Comparison of ENCODE assay signal across 9 mouse cellular contexts in the genomic region with DNA sequence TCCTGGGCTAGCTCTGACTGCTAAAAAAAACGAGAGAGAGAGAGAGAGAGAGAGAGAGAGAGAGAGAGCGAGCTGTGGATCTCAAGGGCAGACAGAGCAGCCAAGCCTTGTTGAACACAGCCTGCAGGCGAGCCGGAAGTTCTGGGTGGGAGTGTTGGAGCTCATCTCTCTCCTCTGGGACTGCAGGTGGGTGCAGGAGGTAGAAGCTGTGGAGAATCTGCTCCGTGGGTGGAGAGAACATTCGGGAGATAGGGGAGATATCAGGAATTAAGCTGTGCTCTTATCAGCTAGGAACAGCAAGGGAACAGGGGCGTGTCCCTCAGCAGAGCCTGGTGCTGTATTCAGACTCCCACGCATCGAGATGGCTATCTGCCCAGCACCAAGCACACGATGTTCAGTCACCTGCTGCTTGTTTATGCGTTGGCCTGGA.
DNase-seq lines count a peak whose midpoint lies in the region; ATAC-seq and TF ChIP-seq lines count a peak whose summit lies in the region.
"Had no signal": no experiment of that assay in that cellular context is flagged by ENCODE, and none has a peak within 500 bp of the region (broad histone marks: within the 10 kb centered on the region; RNA-seq: fewer than 3 reads in every experiment).

No protein-coding gene starts in this region.

- TF ChIP-seq CTCF in liver, adult 2 months (IDR thresholded peaks at IDR 0.05; ENCODE audit: low read depth, low read length), result no peak
- no peak for TF ChIP-seq CTCF in intestine, postnatal 0 days (IDR thresholded peaks at IDR 0.05; ENCODE audit: low read depth)

- peak; percentile 20 to 47 for DNase-seq in frontal cortex, adult 2 months (ENCODE audit: extremely low spot score in 1 of 2, low spot score in 1 of 2)
- no peak for DNase-seq in frontal cortex, postnatal 14 days (ENCODE audit: low spot score in 2 of 2)
- peak; percentile 42 to 49 for DNase-seq in adrenal gland, postnatal 36 days
- peak; percentile 66 to 76 for DNase-seq in heart, postnatal 14 days
- DNase-seq in liver, adult 2 months (ENCODE audit: extremely low read depth, low read depth, low spot score), result peak; percentile 32
- DNase-seq in telencephalon, adult 2 months (ENCODE audit: low read depth, low spot score), result peak; percentile 74
- DNase-seq in hindbrain, embryonic 10.5 days (ENCODE audit: low spot score), result no peak

- intact Hi-C loops in heart, postnatal 14 days (cut with DNase I), result loop anchor here (5.0 kb wide), 1 partner anchor 34 kb away; no protein-coding TSS in a partner anchor

- H3K9ac ChIP-seq in liver, adult 2 months (ENCODE audit: low read depth, low read length), result no peak overlapping the region
- no peak overlapping the region for H3K9ac ChIP-seq in intestine, postnatal 0 days (ENCODE audit: low read depth, low read length)
- H3K9ac ChIP-seq: limb, embryonic 12.5 days had no signal

- no peaks in the 10 kb centered on the region for H3K9me3 ChIP-seq in hindbrain, embryonic 10.5 days
- no peaks in the 10 kb centered on the region for H3K9me3 ChIP-seq in intestine, postnatal 0 days (ENCODE audit: control insufficient read depth)
- H3K9me3 ChIP-seq: limb, embryonic 12.5 days had no signal

- TF ChIP-seq POLR2A in liver, adult 2 months (IDR thresholded peaks at IDR 0.05; ENCODE audit: extremely low read depth, insufficient read depth, low read length), result no peak

- H3K4me2 ChIP-seq in intestine, postnatal 0 days (replicated peaks; ENCODE audit: low read depth), result no peak overlapping the region
- H3K4me2 ChIP-seq: limb, embryonic 12.5 days had no signal

- no peaks in the 10 kb centered on the region for H3K36me3 ChIP-seq in liver, adult 2 months (ENCODE audit: control insufficient read depth, insufficient read depth, low read length)
- no peaks in the 10 kb centered on the region for H3K36me3 ChIP-seq in hindbrain, embryonic 10.5 days
- no peaks in the 10 kb centered on the region for H3K36me3 ChIP-seq in intestine, postnatal 0 days (ENCODE audit: control insufficient read depth, insufficient read depth)
- H3K36me3 ChIP-seq: limb, embryonic 12.5 days had no signal

- WGBS in liver, adult 2 months, result 15% methylated on average over 10 of the region's 11 CpGs
- 84% methylated on average over 11 of the region's 11 CpGs for WGBS in hindbrain, embryonic 10.5 days
- 32% methylated on average over 11 of the region's 11 CpGs for WGBS in intestine, postnatal 0 days

- no peak overlapping the region for H3K27ac ChIP-seq in liver, adult 2 months (replicated peaks; ENCODE audit: insufficient read depth, low read depth, low read length)
- H3K27ac ChIP-seq in hindbrain, embryonic 10.5 days, result no peak overlapping the region; the same call in 1 of the 2 replicates
- H3K27ac ChIP-seq in intestine, postnatal 0 days (ENCODE audit: low read depth, low read length), result no peak overlapping the region
- H3K27ac ChIP-seq: limb, embryonic 12.5 days had no signal

- ATAC-seq in intestine, postnatal 0 days, result no peak

- no peaks in the 10 kb centered on the region; the same call in 1 of the 2 replicates for H3K4me1 ChIP-seq in liver, adult 2 months (ENCODE audit: control insufficient read depth, insufficient read depth, low read length)
- H3K4me1 ChIP-seq in hindbrain, embryonic 10.5 days (replicated peaks), result peaks cover 53% of the 10 kb centered on the region
- no peaks in the 10 kb centered on the region for H3K4me1 ChIP-seq in intestine, postnatal 0 days (replicated peaks; ENCODE audit: control insufficient read depth, insufficient read depth, low read length)

- H3K27me3 ChIP-seq in liver, adult 2 months (ENCODE audit: control insufficient read depth, insufficient read depth, low read length), result no peaks in the 10 kb centered on the region
- no peaks in the 10 kb centered on the region for H3K27me3 ChIP-seq in hindbrain, embryonic 10.5 days (ENCODE audit: insufficient read depth, poor library complexity, severe bottlenecking)
- H3K27me3 ChIP-seq in intestine, postnatal 0 days (replicated peaks; ENCODE audit: control insufficient read depth, insufficient read depth, low read length), result no peaks in the 10 kb centered on the region

- no peaks in the 10 kb centered on the region for H3K79me2 ChIP-seq in liver, adult 2 months (ENCODE audit: control insufficient read depth, insufficient read depth, low read length)

- H3K4me3 ChIP-seq in liver, adult 2 months (ENCODE audit: insufficient read depth, low read depth, low read length), result no peak overlapping the region
- no peak overlapping the region for H3K4me3 ChIP-seq in hindbrain, embryonic 10.5 days
- H3K4me3 ChIP-seq in intestine, postnatal 0 days (ENCODE audit: low read depth, low read length), result no peak overlapping the region
- H3K4me3 ChIP-seq: limb, embryonic 12.5 days had no signal

Comparison
In these comparisons a context has a peak if more than half of its experiments do, and no peak if none do; other contexts are left out.
1. DNase-seq: peak in frontal cortex, adult 2 months (2 of 2), adrenal gland, postnatal 36 days (2 of 2), heart, postnatal 14 days (2 of 2), liver, adult 2 months (single experiment) and telencephalon, adult 2 months (single experiment); none in frontal cortex, postnatal 14 days (0 of 2) and hindbrain, embryonic 10.5 days (single experiment).